Mouse (Mus musculus) E14TG2a.4 (cell line): ENCODE measurements around the gene 1700021F05Rik.

Source experiments
- CTCF ChIP-seq: conservative IDR thresholded peaks from 2 replicates; pipeline ENCODE4 v1.5.1; 2014; ENCODE audit warnings: low read length
- NANOG ChIP-seq: IDR thresholded peaks from 2 replicates; pipeline ENCODE4 v1.6.1; 2014; ENCODE audit warnings: borderline replicate concordance, low read length, mixed read lengths

GRCm38 (mm10) chr10:43537652-43538051 lies 3.1 kb downstream of the 1700021F05Rik start:
- TF ChIP-seq NANOG (no peak), CTCF (no peak)
